Mouse (Mus musculus): ENCODE measurements around the gene Akap13. TPM values are rescaled to one million over a fixed set of nuclear protein-coding genes. Genes with fewer than 3 reads are reported as not detected.

Gene Akap13
- polyA plus RNA-seq, 1 experiment from 2014 or later: 31.0 TPM

GRCm38 (mm10) chr7:75801621-75802358 lies 346.5 kb downstream of the Akap13 start:
- ATAC-seq (replicated peaks; ENCODE audit: low FRiP score): no peak
- DNase-seq (ENCODE audit: low spot score): no peak

DNA sequence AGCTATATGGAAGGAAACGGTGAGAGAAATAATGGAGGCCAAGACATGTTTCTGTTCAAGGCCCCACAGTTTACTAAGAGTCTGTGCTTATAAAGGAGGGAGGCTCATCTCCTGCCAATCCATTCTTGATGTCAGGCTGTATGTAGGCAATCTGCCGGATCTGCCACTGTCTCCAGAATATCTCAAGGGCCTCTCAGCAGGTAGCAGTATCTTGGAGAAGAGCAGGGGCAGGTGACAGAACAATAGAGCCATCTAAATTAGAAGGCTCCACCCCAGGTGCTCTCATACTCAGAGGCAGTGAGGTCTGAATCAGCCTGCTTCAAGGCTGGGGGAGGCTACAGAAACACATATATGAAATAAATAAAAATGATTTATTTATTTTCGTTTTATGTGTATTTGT lies 347.6 kb downstream of the Akap13 start:
- no peaks in the 10 kb centered on the region for H3K27me3 ChIP-seq (ENCODE audit: control insufficient read depth, insufficient read depth, low read length)
- no peak overlapping the region for H3K27ac ChIP-seq (ENCODE audit: low read depth, low read length)
- H3K4me1 ChIP-seq (replicated peaks; ENCODE audit: control insufficient read depth, insufficient read depth, low read length): no peaks in the 10 kb centered on the region
- 79% methylated on average over 3 of the region's 3 CpGs for WGBS
- ATAC-seq (replicated peaks; ENCODE audit: low FRiP score) (no peak), DNase-seq (ENCODE audit: low spot score) (no peak)
- no peak overlapping the region for H3K9ac ChIP-seq (ENCODE audit: low read length)
- H3K4me3 ChIP-seq (ENCODE audit: low read depth, low read length): no peak overlapping the region
- H3K9me3 ChIP-seq (ENCODE audit: control insufficient read depth, low read length): no peaks in the 10 kb centered on the region
- H3K36me3 ChIP-seq (ENCODE audit: control insufficient read depth, insufficient read depth, low read length): no peaks in the 10 kb centered on the region
- no peak overlapping the region for H3K4me2 ChIP-seq (ENCODE audit: low read depth, low read length, severe bottlenecking)

More at GRCm38 (mm10) chr7:75801621-75802358, 346.5 kb downstream of the Akap13 start:
- Histone ChIP-seq H3K9me3 (ENCODE audit: control insufficient read depth, low read length) (no peaks in the 10 kb centered on the region), H3K4me2 (ENCODE audit: low read depth, low read length, severe bottlenecking) (no peak overlapping the region), H3K9ac (ENCODE audit: low read length) (no peak overlapping the region), H3K4me3 (ENCODE audit: low read depth, low read length) (no peak overlapping the region), H3K36me3 (ENCODE audit: control insufficient read depth, insufficient read depth, low read length) (no peaks in the 10 kb centered on the region), H3K4me1 (replicated peaks; ENCODE audit: control insufficient read depth, insufficient read depth, low read length) (no peaks in the 10 kb centered on the region), H3K27me3 (ENCODE audit: control insufficient read depth, insufficient read depth, low read length) (no peaks in the 10 kb centered on the region), H3K27ac (ENCODE audit: low read depth, low read length) (no peak overlapping the region)
- WGBS: 90% methylated on average over 5 of the region's 5 CpGs

Small RNA genes lying within 50 kb of the gene (microRNA-seq; reads per million reads assigned to microRNA genes)
- gene Gm23251 (ENCODE audit: insufficient number of aligned reads): not detected

Other genes starting within 250 kb of the Akap13 start
- gene Sv2b, start 146.3 kb upstream of the Akap13 start, polyA plus RNA-seq (2014; fragmentation: Nextera tagmentation; extraction: Ambion mirVana): 2.5 TPM in 2 replicates

All from forebrain, embryonic 11.5 days (tissue).